Mouse (Mus musculus) cerebellum, adult 2 months (tissue): Measurements from ENCODE around the gene Chat.

Experiments used
- CTCF ChIP-seq: fragments of 200-500 bp; IDR thresholded peaks from 2 replicates; pipeline ENCODE4 v1.5.1; 2011; ENCODE audit warnings: low read depth, mild to moderate bottlenecking, control low read depth, low read length, moderate library complexity, borderline replicate concordance; ENCODE audit not compliant: insufficient read depth
- POLR2A ChIP-seq: fragments of 200-500 bp; IDR thresholded peaks from 2 replicates; pipeline ENCODE4 v1.6.1; 2011; ENCODE audit warnings: low read length, control low read depth, borderline replicate concordance; ENCODE audit not compliant: insufficient read depth

GRCm38 (mm10) chr14:32412075-32412474 lies 53.7 kb downstream of the Chat start:
- TF ChIP-seq POLR2A (no peak), CTCF (no peak)
